Mouse (Mus musculus) erythroblast, embryonic 14.5 days (primary cell): ENCODE data around the gene Rsl1d1.

Experiments
- GATA1 ChIP-seq: IDR thresholded peaks from 2 replicates; pipeline ENCODE4 v1.6.1; 2012; ENCODE audit warnings: low read length, inconsistent platforms, mixed read lengths
- TAL1 ChIP-seq: IDR thresholded peaks from 3 replicates; pipeline ENCODE4 v1.6.1; 2012; ENCODE audit warnings: low read length, inconsistent platforms, mixed read lengths

DNA sequence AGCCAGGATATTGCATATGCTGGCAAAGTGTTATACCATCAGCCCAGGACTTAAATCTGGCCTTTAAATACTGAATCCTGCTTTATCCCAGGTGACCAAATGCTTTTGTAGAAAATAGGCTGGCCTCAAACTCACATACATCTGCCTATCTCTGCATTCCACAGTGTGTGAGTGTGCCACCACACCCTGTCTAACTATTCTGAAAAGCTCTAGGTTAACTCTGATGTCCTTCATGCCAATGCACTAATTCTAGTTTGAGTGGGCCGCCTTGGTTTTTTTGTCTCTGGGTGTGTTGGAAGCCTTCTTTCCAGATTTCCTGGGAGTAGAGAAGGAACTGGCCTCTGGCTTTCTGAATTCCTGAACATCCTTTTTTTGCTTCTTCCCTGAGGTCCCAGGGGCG, 9.9 kb downstream of the Rsl1d1 start:
- TF ChIP-seq GATA1 (no peak), TAL1 (no peak)
